In genomic region chr8:87214962-87215361, GRCm38 (mm10) we compare ENCODE assay signal across 21 mouse cellular contexts.
"Had no signal": no experiment of that assay in that cellular context is flagged by ENCODE, and none has a peak within 500 bp of the region (broad histone marks: within the 10 kb centered on the region; RNA-seq: fewer than 3 reads in every experiment).

No protein-coding gene starts in this region.

- H3K4me3 ChIP-seq: kidney, embryonic 15.5 days; left cerebral cortex, adult 2 months; limb, embryonic 12.5 days; liver, embryonic 12.5 days; liver, embryonic 15.5 days; lung, embryonic 15.5 days; megakaryocyte, embryonic 14.5 days; midbrain, embryonic 12.5 days had no signal

- H3K4me1 ChIP-seq: liver, embryonic 12.5 days; liver, embryonic 15.5 days; lung, embryonic 15.5 days; megakaryocyte, embryonic 14.5 days had no signal

- H3K27ac ChIP-seq: kidney, embryonic 15.5 days; left cerebral cortex, adult 2 months; limb, embryonic 12.5 days; liver, embryonic 12.5 days; liver, embryonic 15.5 days; lung, embryonic 15.5 days; midbrain, embryonic 12.5 days had no signal

- H3K4me2 ChIP-seq: kidney, embryonic 15.5 days; limb, embryonic 12.5 days; liver, embryonic 12.5 days; liver, embryonic 15.5 days; lung, embryonic 15.5 days; midbrain, embryonic 12.5 days had no signal

- DNase-seq: kidney, adult 8-10 months; kidney, postnatal 10 days; kidney, postnatal 36 days; layer of hippocampus, postnatal 36 days; liver; lung, adult 18-20 months; lung, postnatal 10 days; lung, postnatal 36 days; retina, postnatal 1 day; right cerebral cortex, postnatal 25 days; thymus, adult 18-20 months; thymus, postnatal 36 days had no signal

- ATAC-seq: intestine, postnatal 0 days; liver, embryonic 12.5 days had no signal

- H3K9me3 ChIP-seq: kidney, embryonic 15.5 days; limb, embryonic 12.5 days; liver, embryonic 12.5 days; liver, embryonic 15.5 days; lung, embryonic 15.5 days; midbrain, embryonic 12.5 days had no signal

- H3K9ac ChIP-seq: kidney, embryonic 15.5 days; limb, embryonic 12.5 days; liver, embryonic 12.5 days; liver, embryonic 15.5 days; lung, embryonic 15.5 days; midbrain, embryonic 12.5 days had no signal

- H3K36me3 ChIP-seq: kidney, embryonic 15.5 days; limb, embryonic 12.5 days; liver, embryonic 12.5 days; liver, embryonic 15.5 days; lung, embryonic 15.5 days; midbrain, embryonic 12.5 days had no signal

- H3K27me3 ChIP-seq: lung, embryonic 15.5 days; megakaryocyte, embryonic 14.5 days had no signal
